Mouse (Mus musculus): ENCODE data around the gene Tnip1. TPM values are rescaled to one million over a fixed set of nuclear protein-coding genes. Genes with fewer than 3 reads are reported as not detected.

The Tnip1 gene
- total RNA-seq (2023), result 10 to 100 TPM; 59.5 to 60.0 TPM

DNA sequence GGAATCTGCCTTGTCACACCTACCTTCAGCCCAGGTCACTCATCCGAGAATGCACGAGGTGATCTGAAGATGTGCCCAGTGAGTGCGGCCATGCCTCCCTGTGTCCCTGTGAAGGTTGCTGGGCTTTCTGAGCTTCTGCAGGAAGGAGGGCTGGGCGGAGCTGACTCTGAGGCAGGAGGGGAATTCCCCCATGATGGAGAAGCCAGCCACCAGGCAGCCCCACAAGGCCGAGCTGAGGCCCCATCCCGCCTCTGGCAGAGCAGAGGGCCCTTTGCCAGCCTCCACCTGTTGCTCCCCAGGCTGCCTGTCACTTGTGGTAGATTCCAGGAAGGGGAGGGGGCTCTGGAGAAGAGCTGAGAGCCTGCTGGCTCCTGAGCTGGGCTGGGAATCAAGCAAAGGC lies at the start of gene Tnip1:
Gene Tnip1 (minus strand): TSS at position 108 of the 400 bp plus-strand sequence.

DNA sequence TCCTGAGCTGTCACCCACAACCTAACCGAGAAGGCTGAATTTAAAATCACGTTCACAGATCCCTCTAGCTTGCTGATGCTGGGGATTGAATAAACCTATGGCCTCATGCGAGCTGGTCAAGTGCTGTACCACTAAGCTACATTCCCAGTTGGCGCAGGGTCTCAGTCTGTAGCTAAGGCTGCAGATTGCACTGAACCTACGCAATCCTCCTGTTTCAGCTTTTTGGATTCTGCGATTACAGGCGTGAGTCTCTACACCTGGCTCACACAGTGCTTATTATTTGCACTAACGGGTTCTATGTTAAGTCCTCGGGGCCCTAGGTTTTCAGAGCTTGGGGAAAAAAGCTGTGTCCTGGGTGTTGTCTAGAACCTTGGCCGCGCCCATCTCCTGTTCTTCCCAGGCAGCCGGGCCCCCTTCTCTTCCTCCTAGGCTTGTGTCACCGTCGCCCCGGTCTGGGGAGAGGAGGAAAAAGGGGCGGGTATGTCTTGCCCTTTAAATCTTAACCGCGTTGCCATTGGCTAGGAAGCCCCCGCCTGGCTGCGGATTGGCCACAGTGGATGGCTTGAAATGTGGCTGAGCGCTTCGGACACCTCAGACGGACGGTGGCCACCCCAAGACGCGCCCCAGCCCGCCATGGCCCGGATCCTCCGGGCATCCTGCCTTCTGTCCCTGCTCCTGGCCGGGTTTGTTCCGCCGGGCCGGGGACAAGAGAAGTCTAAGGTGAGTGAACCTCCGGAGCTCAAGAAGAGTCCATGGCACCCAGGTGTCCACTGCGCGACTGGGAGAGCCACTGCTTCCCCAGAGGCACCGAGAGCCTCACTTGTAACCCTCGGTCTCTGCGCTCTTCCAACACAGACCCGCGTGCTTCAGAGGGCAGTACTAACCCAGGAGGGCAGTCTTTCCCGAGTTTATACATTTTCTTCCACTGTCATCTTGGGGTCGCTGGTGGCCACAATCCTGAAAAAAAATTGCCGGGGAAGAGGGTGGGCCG lies 60.1 kb downstream of the Tnip1 start, which contains the start of gene Gpx3:
Gene Gpx3 (plus strand): TSS at position 121 of the 991 bp plus-strand sequence.

DNA sequence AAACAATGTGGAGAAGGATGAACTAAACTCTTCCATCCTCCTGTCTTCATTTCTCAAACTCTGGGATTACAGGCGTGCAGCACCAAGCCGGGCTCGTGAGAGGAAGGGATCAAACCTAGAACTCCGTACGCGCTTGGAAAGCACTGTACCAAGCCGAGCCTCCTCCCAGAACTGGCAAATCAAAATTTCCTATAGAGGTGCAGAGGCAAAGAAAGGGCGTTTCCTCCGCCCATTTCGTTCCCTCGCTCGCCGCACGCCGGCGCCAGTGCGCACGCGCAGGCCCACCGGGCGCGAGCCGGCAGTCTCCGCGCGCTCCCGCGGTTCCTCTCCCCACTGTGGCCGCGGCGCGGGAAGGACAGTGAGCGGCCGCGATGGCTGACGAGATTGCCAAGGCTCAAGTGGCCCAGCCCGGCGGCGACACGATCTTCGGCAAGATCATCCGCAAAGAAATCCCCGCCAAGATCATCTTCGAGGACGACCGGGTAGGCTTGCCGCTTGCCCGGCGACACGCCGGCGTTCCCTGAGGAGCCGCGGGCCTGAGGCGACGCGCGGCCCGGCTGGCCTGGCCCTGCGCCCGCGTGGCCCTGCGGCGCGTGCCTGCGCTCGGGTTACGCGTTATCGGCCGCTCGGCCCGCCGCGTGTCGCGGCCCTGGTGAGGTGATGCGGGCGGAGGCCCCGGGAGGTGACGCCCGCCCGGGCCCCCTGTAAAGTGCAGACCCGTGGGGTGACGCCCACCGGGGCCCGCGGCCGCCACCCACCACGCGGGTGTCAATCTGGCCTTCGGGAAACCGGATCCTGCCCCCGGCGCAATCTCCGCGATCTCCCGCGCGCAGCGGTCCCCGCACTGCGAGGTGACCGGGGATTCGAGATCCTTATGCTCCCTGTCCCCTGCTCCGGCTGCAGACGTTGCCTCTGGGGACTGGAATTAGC lies 96.3 kb downstream of the Tnip1 start, which contains the start of gene Hint1:
Gene Hint1 (plus strand): TSS at position 265 of the 930 bp plus-strand sequence.

Other genes starting within 250 kb of the Tnip1 start
- 10 to 100 TPM; 49.0 to 53.1 TPM for gene Cdc42se2, start 175.2 kb downstream of the Tnip1 start, total RNA-seq (2023)
- gene Lyrm7, start 102.0 kb downstream of the Tnip1 start, total RNA-seq (2023), result 1 to 10 TPM; 2.0 to 3.0 TPM
- gene Hint1, start 96.5 kb downstream of the Tnip1 start, total RNA-seq (2023), result 100 to 1,000 TPM; 121 to 125 TPM
- 10 to 100 TPM in 1 of 2 experiments, 1 to 10 TPM in 1; 9.9 to 10.5 TPM for gene Gpx3, start 60.5 kb downstream of the Tnip1 start, total RNA-seq (2023)
- 100 to 1,000 TPM in 1 of 2 experiments, 10 to 100 TPM in 1; 86.3 to 109 TPM for gene Anxa6, start 70.5 kb upstream of the Tnip1 start, total RNA-seq (2023)
- 1 to 10 TPM; 8.7 TPM for gene Ccdc69, start 115.2 kb upstream of the Tnip1 start, total RNA-seq (2023)
- gene Gm2a, start 135.2 kb upstream of the Tnip1 start, total RNA-seq (2023), result 100 to 1,000 TPM; 107 to 126 TPM
- under 1 TPM; 0.26 to 0.38 TPM for gene Slc36a3, start 188.8 kb upstream of the Tnip1 start, total RNA-seq (2023)
- 1 to 10 TPM; 2.1 to 4.1 TPM for gene Slc36a2, start 222.2 kb upstream of the Tnip1 start, total RNA-seq (2023)
- 10 to 100 TPM; 33.1 to 36.1 TPM for gene Slc36a1, start 241.4 kb upstream of the Tnip1 start, total RNA-seq (2023)